Mouse (Mus musculus): Measurements from ENCODE around the gene Gc. TPM values are rescaled to one million over a fixed set of nuclear protein-coding genes. Genes with fewer than 3 reads are reported as not detected.

The Gc gene
- polyA plus RNA-seq, 1 experiment, result 42.2 TPM

Other genes starting within 250 kb of the Gc start
- gene Npffr2, start 69.5 kb upstream of the Gc start, polyA plus RNA-seq (2012; rRNA removed), result not detected in 2 replicates

Measured in gonadal fat pad, adult 2 months (tissue).